Mouse (Mus musculus): ENCODE results near the gene Lsamp.

Gene Lsamp

DNA sequence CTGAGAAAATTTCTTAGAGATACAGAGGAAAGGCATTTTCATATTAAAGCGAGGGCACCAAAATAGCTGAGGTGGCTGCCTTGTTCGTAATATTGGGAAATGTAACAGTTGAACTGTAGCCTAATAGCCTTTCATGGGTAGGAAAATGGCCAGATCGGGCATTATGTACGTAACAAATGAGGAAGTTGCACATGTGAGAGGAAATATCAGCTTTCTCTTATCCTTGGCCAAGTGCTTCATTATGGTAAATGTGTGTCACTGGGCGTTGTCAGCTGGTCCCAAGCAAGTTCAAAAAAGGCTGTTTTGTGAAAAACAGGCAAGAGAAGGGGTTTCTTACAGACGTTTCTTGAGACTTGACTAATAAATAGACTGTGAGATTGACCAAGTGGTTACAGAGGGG, 2195.9 kb downstream of the Lsamp start:
- no peak for DNase-seq (ENCODE audit: low spot score in 2 of 2)

- no peak for DNase-seq (ENCODE audit: low spot score in 2 of 2)
These were observed 2196.3 kb downstream of the Lsamp start for GRCm38 (mm10) chr16:42180473-42180872.

- DNase-seq (ENCODE audit: low spot score in 2 of 2), result peak in 1 of 2 experiments; percentile 21
These were observed 2205.4 kb downstream of the Lsamp start for GRCm38 (mm10) chr16:42189431-42190081.

DNA sequence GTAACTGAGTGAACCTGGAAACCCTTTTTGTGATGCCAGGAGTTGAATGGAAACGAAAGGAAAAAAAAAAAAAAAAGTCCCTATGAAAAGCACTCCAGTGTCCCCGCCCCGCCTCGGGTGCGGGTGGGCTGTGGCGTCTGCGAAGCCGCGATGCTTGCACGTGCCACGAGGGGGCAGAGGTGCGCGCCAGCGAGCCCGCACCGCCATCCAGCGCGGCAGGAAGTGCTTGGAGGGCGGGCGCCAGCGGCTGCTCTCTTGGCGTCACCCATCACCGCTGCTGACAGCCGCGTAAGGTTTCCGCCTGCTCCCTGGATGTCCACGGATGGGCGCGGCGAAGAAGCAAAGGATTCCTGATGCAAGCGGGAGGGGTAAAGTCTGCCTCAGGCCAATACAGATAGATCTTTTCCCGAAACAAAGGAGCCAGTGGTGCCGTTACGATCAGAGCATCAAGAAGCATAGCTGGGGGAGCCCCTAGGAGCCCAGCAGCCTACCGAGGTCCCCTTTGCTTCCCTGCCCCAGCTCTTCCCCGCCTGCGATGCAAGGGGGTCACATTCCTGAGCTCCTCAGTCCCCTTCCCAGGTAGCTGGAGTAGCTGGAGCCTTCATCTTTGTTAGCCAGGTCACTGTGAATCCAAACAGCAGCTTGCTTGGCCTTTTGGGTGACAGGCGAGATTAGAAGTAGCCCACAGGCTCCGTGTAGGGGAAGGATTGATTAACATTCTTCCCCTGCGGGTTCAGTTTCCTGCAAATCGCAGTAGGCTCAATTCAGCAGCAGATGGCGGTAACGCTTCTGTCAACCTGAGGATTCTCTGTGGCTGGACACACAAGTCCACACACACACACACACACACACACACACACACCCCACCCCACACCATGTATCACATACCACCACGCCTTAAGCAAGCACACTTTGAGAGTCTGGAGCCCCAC, 2206.2 kb downstream of the Lsamp start:
- DNase-seq (ENCODE audit: low spot score in 2 of 2), result peak; percentile 95 to 96
